Mouse (Mus musculus): ENCODE measurements around the gene Txndc17. TPM values are rescaled to one million over a fixed set of nuclear protein-coding genes. Genes with fewer than 3 reads are reported as not detected.

Gene Txndc17
- polyA plus RNA-seq, 1 experiment from 2014 or later, result 642 TPM

DNA sequence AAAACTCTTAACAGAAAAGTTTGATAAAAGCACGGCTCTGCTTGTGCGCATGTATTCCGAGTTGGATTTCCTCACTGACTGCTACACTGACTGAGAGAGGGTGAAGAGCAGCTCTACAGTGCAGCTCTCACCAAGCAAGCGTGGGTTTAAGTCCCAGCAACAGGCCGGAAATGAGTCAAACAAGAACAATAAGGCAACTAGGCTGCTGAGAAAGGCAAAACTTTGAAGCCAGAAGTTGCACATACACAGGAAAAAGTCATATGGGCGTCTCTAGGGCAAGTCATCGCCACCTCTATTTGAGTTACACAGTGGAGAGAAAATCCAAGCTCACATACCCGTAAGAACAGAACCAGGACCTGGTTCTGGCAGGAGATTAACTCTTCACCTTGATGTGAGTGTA lies 10.8 kb upstream of the Txndc17 start:
- H3K36me3 ChIP-seq (ENCODE audit: control insufficient read depth, insufficient read depth), result peaks cover 35% of the 10 kb centered on the region
- no peaks in the 10 kb centered on the region for H3K27me3 ChIP-seq (replicated peaks; ENCODE audit: control insufficient read depth, insufficient read depth, low read length)
- TF ChIP-seq CTCF (IDR thresholded peaks at IDR 0.05; ENCODE audit: low read depth), result no peak
- H3K4me2 ChIP-seq (replicated peaks; ENCODE audit: low read depth), result no peak overlapping the region
- H3K4me3 ChIP-seq (ENCODE audit: low read depth, low read length), result no peak overlapping the region
- no peaks in the 10 kb centered on the region for H3K4me1 ChIP-seq (replicated peaks; ENCODE audit: control insufficient read depth, insufficient read depth, low read length)
- H3K9ac ChIP-seq (ENCODE audit: low read depth, low read length), result no peak overlapping the region
- no peak for ATAC-seq
- H3K9me3 ChIP-seq (ENCODE audit: control insufficient read depth), result no peaks in the 10 kb centered on the region
- peak overlapping the region; percentile 35; the same call in 1 of the 2 replicates for H3K27ac ChIP-seq (ENCODE audit: low read depth, low read length)
- WGBS, result 81% methylated on average over 8 of the region's 8 CpGs

DNA sequence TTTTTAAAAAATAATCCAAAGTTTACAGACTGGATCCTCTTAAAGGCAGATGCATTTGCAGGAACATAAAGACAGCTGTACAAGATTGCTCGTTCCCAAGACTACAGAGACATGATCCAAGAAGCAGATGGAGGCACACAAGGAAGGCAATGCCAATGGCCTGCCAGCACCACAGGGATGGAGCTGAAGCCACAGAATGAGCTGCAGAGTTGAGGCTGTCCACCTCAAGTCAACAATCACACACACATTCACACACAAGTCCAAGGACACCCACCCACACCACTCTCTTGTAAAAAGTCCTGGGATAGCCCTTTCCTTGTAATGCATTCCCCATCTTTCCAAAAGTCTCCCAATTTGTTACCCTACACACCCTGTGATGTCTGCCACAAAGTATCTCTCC lies 3.9 kb upstream of the Txndc17 start:
- Histone ChIP-seq H3K9me3 (ENCODE audit: control insufficient read depth) (no peaks in the 10 kb centered on the region), H3K36me3 (ENCODE audit: control insufficient read depth, insufficient read depth) (peaks cover 12% of the 10 kb centered on the region), H3K4me3 (ENCODE audit: low read depth, low read length) (no peak overlapping the region), H3K27ac (ENCODE audit: low read depth, low read length) (no peak overlapping the region), H3K4me2 (replicated peaks; ENCODE audit: low read depth) (no peak overlapping the region), H3K27me3 (replicated peaks; ENCODE audit: control insufficient read depth, insufficient read depth, low read length) (no peaks in the 10 kb centered on the region), H3K4me1 (replicated peaks; ENCODE audit: control insufficient read depth, insufficient read depth, low read length) (0 out of 2 replicates have a peak, but pooled peaks cover 5% of the 10 kb centered on the region), H3K9ac (ENCODE audit: low read depth, low read length) (no peak overlapping the region)
- no peak for TF ChIP-seq CTCF (IDR thresholded peaks at IDR 0.05; ENCODE audit: low read depth)
- WGBS, result 70% methylated on average over 1 of the region's 1 CpGs
- ATAC-seq, result no peak

DNA sequence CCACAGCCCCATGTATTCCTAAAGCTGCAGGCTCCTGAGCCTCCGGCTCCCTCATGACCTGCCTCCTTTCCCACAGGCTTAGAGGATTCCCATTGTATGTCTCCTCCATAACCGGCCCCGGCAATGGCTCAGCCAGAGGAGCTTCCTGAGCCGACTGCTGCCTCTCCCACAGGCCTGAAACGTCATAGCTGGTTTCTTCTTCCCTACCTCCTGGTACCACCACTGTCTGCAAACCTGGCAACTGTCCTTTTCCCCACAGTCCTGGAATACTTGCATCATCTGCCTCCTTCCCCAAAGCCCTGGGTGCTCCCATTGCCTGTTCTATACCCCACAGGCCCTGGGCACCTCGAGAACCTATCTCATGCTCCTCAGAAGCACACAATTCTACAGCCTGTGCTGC lies 2.1 kb upstream of the Txndc17 start:
- Histone ChIP-seq H3K9ac (ENCODE audit: low read depth, low read length) (0 out of 2 replicates have a peak overlapping the region, but pooled peaks have one; percentile 31), H3K27ac (ENCODE audit: low read depth, low read length) (no peak overlapping the region), H3K4me1 (replicated peaks; ENCODE audit: control insufficient read depth, insufficient read depth, low read length) (0 out of 2 replicates have a peak, but pooled peaks cover 5% of the 10 kb centered on the region), H3K27me3 (replicated peaks; ENCODE audit: control insufficient read depth, insufficient read depth, low read length) (no peaks in the 10 kb centered on the region), H3K4me3 (ENCODE audit: low read depth, low read length) (no peak overlapping the region), H3K9me3 (ENCODE audit: control insufficient read depth) (no peaks in the 10 kb centered on the region), H3K36me3 (ENCODE audit: control insufficient read depth, insufficient read depth) (peaks cover 15% of the 10 kb centered on the region), H3K4me2 (replicated peaks; ENCODE audit: low read depth) (no peak overlapping the region)
- WGBS, result 90% methylated on average over 6 of the region's 6 CpGs
- no peak for TF ChIP-seq CTCF (IDR thresholded peaks at IDR 0.05; ENCODE audit: low read depth)
- ATAC-seq, result no peak

DNA sequence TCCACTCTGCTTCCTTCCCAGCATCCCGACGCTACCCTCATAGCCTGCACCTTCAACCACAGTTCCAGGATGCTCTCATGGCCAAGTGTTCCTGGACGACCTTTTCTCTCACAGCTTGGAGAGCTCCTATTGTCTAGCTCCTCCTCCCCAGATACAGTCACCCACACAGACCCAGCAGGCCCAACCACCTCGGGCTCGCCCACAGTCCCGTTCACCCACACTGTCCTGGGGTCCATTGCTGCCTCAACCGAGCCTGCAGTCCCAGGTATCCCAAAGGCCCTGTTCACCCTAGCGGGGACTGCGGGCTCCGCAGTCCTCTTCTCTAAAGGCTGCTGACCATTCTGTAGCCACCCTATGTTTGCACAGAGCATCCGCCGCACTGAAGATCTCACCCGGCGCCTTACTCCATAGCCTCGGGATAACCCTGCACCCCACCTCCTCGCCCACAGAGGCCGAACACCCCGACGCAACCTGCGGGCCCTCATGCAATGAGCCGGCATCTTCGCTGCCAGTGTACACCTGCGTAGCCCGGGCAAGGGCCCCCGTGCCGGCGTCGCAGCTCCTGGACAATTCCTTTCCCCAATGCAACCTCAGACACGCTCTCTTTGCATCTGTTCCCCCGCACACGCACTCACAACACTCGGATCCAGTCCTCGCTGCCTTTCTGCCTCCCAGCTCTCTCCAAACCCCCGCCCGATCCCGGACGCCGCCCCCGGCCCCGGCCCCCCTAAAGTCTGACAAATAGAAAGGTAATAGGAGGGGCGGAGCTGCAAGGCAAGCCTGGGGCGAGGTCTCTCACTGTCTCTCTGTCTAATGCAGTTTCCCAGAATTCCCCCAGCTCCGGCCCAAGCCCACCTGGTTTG lies 775 bp upstream of the Txndc17 start, which contains the start of gene Gm43951:
TSS of gene Gm43951 (minus strand) at position 500 of the 863 bp plus-strand sequence.
- TF ChIP-seq CTCF (IDR thresholded peaks at IDR 0.05; ENCODE audit: low read depth), result peak; percentile 52
- H3K9me3 ChIP-seq (ENCODE audit: control insufficient read depth), result no peaks in the 10 kb centered on the region
- peak within 1 kb of the TSS; percentile 91 for H3K27ac ChIP-seq (ENCODE audit: low read depth, low read length)
- no peaks in the 10 kb centered on the region for H3K27me3 ChIP-seq (replicated peaks; ENCODE audit: control insufficient read depth, insufficient read depth, low read length)
- under 1% methylated on average over 40 of the region's 43 CpGs for WGBS
- peak within 1 kb of the TSS; percentile 67 for H3K9ac ChIP-seq (ENCODE audit: low read depth, low read length)
- H3K36me3 ChIP-seq (ENCODE audit: control insufficient read depth, insufficient read depth), result peaks cover 22% of the 10 kb centered on the region
- H3K4me1 ChIP-seq (replicated peaks; ENCODE audit: control insufficient read depth, insufficient read depth, low read length), result 0 out of 2 replicates have a peak, but pooled peaks cover 5% of the 10 kb centered on the region
- peak within 1 kb of the TSS; percentile 89 for H3K4me2 ChIP-seq (replicated peaks; ENCODE audit: low read depth)
- peak within 1 kb of the TSS; percentile 89 for H3K4me3 ChIP-seq (ENCODE audit: low read depth, low read length)
- ATAC-seq, result peak; percentile 20

DNA sequence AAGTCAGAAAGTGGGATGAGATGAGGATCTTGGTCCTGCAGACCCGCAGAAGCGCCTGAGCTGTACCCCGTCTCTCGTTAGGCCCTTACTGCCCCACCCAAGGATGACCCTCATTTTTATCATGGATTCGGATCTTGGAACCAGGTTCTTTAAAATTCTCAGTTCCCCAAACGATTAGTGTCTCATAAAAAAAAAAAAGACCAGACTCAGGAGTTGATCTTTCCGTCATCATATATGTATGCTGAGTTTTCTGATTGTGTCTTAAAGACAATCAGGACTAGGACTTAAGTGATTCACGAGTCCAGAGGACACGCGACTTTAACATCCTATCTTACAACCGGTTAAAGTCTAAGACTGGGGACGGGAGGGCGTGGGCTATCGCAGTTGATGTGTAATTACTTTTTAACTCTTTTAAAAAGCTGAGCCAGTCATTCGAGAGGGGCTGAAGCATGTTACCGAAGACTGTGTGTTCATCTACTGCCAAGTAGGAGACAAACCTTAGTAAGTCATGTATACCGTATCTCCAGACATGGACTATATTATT lies 559 bp downstream of the Txndc17 start:
- no peaks in the 10 kb centered on the region for H3K9me3 ChIP-seq (ENCODE audit: control insufficient read depth)
- WGBS, result 4% methylated on average over 17 of the region's 17 CpGs
- H3K4me1 ChIP-seq (replicated peaks; ENCODE audit: control insufficient read depth, insufficient read depth, low read length), result 0 out of 2 replicates have a peak, but pooled peaks cover 5% of the 10 kb centered on the region
- H3K4me3 ChIP-seq (ENCODE audit: low read depth, low read length), result peak overlapping the region; percentile 89
- peak overlapping the region; percentile 91 for H3K27ac ChIP-seq (ENCODE audit: low read depth, low read length)
- TF ChIP-seq CTCF (IDR thresholded peaks at IDR 0.05; ENCODE audit: low read depth), result no peak
- no peaks in the 10 kb centered on the region for H3K27me3 ChIP-seq (replicated peaks; ENCODE audit: control insufficient read depth, insufficient read depth, low read length)
- peak overlapping the region; percentile 89 for H3K4me2 ChIP-seq (replicated peaks; ENCODE audit: low read depth)
- peaks cover 24% of the 10 kb centered on the region for H3K36me3 ChIP-seq (ENCODE audit: control insufficient read depth, insufficient read depth)
- peak; percentile 63 for ATAC-seq
- peak overlapping the region; percentile 67 for H3K9ac ChIP-seq (ENCODE audit: low read depth, low read length)
